Mouse (Mus musculus): ENCODE measurements around the gene Ubqln4. TPM values are rescaled to one million over a fixed set of nuclear protein-coding genes. Genes with fewer than 3 reads are reported as not detected.
A peak's percentile ranks its signal among the peaks of the same experiment; 100 is the strongest.
"Not testable (repeated sequence)": the region's sequence is repeated elsewhere in the genome, so short reads cannot be mapped to it uniquely, and the experiment has no call there.

Ubqln4 gene
- total RNA-seq, 2 experiments from 2014 or later = 77.3 to 81.8 TPM

GRCm38 (mm10) chr3:88592942-88593576 is 39.5 kb downstream of the Ubqln4 start:
- no peak for DNase-seq (ENCODE audit: low spot score in 2 of 2)

- no peak for DNase-seq (ENCODE audit: low spot score in 2 of 2)
Observed at GRCm38 (mm10) chr3:88593893-88594580, 40.5 kb downstream of the Ubqln4 start.

GRCm38 (mm10) chr3:88596547-88596946 is 43.0 kb downstream of the Ubqln4 start:
- not testable (repeated sequence) for DNase-seq (ENCODE audit: low spot score in 2 of 2)

- no peak for DNase-seq (ENCODE audit: low spot score in 2 of 2)
Observed at GRCm38 (mm10) chr3:88602466-88602865, 48.9 kb downstream of the Ubqln4 start.

GRCm38 (mm10) chr3:88603714-88604161 is 50.2 kb downstream of the Ubqln4 start:
- DNase-seq (ENCODE audit: low spot score in 2 of 2) = no peak

GRCm38 (mm10) chr3:88604863-88605262 is 51.3 kb downstream of the Ubqln4 start:
- DNase-seq (ENCODE audit: low spot score in 2 of 2) = no peak

- not testable (repeated sequence) for DNase-seq (ENCODE audit: low spot score in 2 of 2)
Observed at GRCm38 (mm10) chr3:88605666-88606065, 52.1 kb downstream of the Ubqln4 start, which contains the start of gene Arhgef2. TSS of gene Arhgef2 (plus strand) at chr3:88605966.

- peak; percentile 91 to 92 for DNase-seq (ENCODE audit: low spot score in 2 of 2)
Observed at GRCm38 (mm10) chr3:88607065-88607757, 53.7 kb downstream of the Ubqln4 start.

- no peak for DNase-seq (ENCODE audit: low spot score in 2 of 2)
Observed at GRCm38 (mm10) chr3:88607758-88608138, 54.2 kb downstream of the Ubqln4 start.

GRCm38 (mm10) chr3:88609066-88609465 is 55.5 kb downstream of the Ubqln4 start:
- DNase-seq (ENCODE audit: low spot score in 2 of 2) = no peak

- DNase-seq (ENCODE audit: low spot score in 2 of 2) = no peak
Observed at GRCm38 (mm10) chr3:88614418-88614817, 60.9 kb downstream of the Ubqln4 start.

- DNase-seq (ENCODE audit: low spot score in 2 of 2) = no peak
Observed at GRCm38 (mm10) chr3:88615117-88615516, 61.6 kb downstream of the Ubqln4 start.

- no peak for DNase-seq (ENCODE audit: low spot score in 2 of 2)
Observed at GRCm38 (mm10) chr3:88615902-88616391, 62.4 kb downstream of the Ubqln4 start.

GRCm38 (mm10) chr3:88616951-88617500 is 63.5 kb downstream of the Ubqln4 start:
- no peak for DNase-seq (ENCODE audit: low spot score in 2 of 2)

- no peak for DNase-seq (ENCODE audit: low spot score in 2 of 2)
Observed at GRCm38 (mm10) chr3:88618074-88618871, 64.7 kb downstream of the Ubqln4 start.

Small RNA genes within 50 kb of the gene (microRNA-seq; reads per million reads assigned to microRNA genes)
- 0 reads per million in 2 experiments for gene Mir1905

Other genes starting within 250 kb of the Ubqln4 start
- gene Glmp, start 228.7 kb upstream of the Ubqln4 start, total RNA-seq (2021) = 10 to 100 TPM; 86.2 to 90.2 TPM
- gene Tmem79, start 217.6 kb upstream of the Ubqln4 start, total RNA-seq (2021) = 1 to 10 TPM in 1 of 2 experiments, under 1 TPM in 1; 0.93 to 1.3 TPM
- 10 to 100 TPM; 65.4 to 71.8 TPM for gene Smg5, start 217.5 kb upstream of the Ubqln4 start, total RNA-seq (2021)
- gene Paqr6, start 189.2 kb upstream of the Ubqln4 start, total RNA-seq (2021) = 1 to 10 TPM; 8.1 to 9.4 TPM
- not detected for gene Bglap3, start 181.0 kb upstream of the Ubqln4 start, total RNA-seq (2021)
- gene Bglap2, start 175.1 kb upstream of the Ubqln4 start, total RNA-seq (2021) = not detected
- 1 to 10 TPM in 1 of 2 experiments, not detected in 1; 1.3 TPM for gene Bglap, start 169.3 kb upstream of the Ubqln4 start, total RNA-seq (2021)
- gene Pmf1, start 143.4 kb upstream of the Ubqln4 start, total RNA-seq (2021) = 1 to 10 TPM; 6.9 to 9.9 TPM
- 10 to 100 TPM; 68.6 to 70.3 TPM for gene Slc25a44, start 128.6 kb upstream of the Ubqln4 start, total RNA-seq (2021)
- 10 to 100 TPM; 33.1 to 38.1 TPM for gene Sema4a, start 92.6 kb upstream of the Ubqln4 start, total RNA-seq (2021)
- gene Lmna, start 43.8 kb upstream of the Ubqln4 start, total RNA-seq (2021) = 10 to 100 TPM; 42.0 to 49.3 TPM
- gene Mex3a, start 21.4 kb upstream of the Ubqln4 start, total RNA-seq (2021) = 10 to 100 TPM in 1 of 2 experiments, 1 to 10 TPM in 1; 9.0 to 10.7 TPM
- not detected for gene Rab25, start 5.5 kb upstream of the Ubqln4 start, total RNA-seq (2021)
- gene Lamtor2, start 684 bp upstream of the Ubqln4 start, total RNA-seq (2021) = 100 to 1,000 TPM in 1 of 2 experiments, 10 to 100 TPM in 1; 96.1 to 113 TPM
- gene Ssr2, start 22.1 kb downstream of the Ubqln4 start, total RNA-seq (2021) = 100 to 1,000 TPM; 110 to 120 TPM
- gene Arhgef2, start 52.2 kb downstream of the Ubqln4 start, total RNA-seq (2021) = 100 to 1,000 TPM; 258 to 259 TPM
- gene Rxfp4, start 99.4 kb downstream of the Ubqln4 start, total RNA-seq (2021) = not detected
- 10 to 100 TPM; 51.5 to 61.6 TPM for gene Khdc4, start 132.0 kb downstream of the Ubqln4 start, total RNA-seq (2021)
- 10 to 100 TPM; 49.7 to 57.7 TPM for gene Rit1, start 163.1 kb downstream of the Ubqln4 start, total RNA-seq (2021)
- 100 to 1,000 TPM; 500 to 510 TPM for gene Syt11, start 221.4 kb downstream of the Ubqln4 start, total RNA-seq (2021)

Measured in layer of hippocampus, postnatal 14 days (tissue).